Mouse (Mus musculus) CH12.LX (cell line): Measurements from ENCODE around the gene Kdm4b. TPM values are rescaled to one million over a fixed set of nuclear protein-coding genes. Genes with fewer than 3 reads are reported as not detected.
A peak's percentile ranks its signal among the peaks of the same experiment; 100 is the strongest.

Source experiments
- DNase-seq: peaks from one replicate; pipeline ENCODE4 v3.0.0-alpha.2; 2013; ENCODE audit errors: extremely low read depth
- H3K27ac ChIP-seq: 2 replicates; pipeline ENCODE4 v1.5.1; 2012; ENCODE audit warnings: low read depth, mild to moderate bottlenecking, control low read depth, moderate library complexity; ENCODE audit not compliant: insufficient read depth
- H3K27me3 ChIP-seq: replicated peaks from 2 replicates; pipeline ENCODE3; 2012; ENCODE audit warnings: inconsistent platforms
- H3K36me3 ChIP-seq, 2 experiments: replicated peaks in 1 of 2; 2 replicates each; pipeline versions ENCODE3 to v1.6.1; 2012; ENCODE audit warnings: inconsistent platforms in 1 of 2, low read length in 1 of 2, mild to moderate bottlenecking in 1 of 2, mixed read lengths in 1 of 2, moderate library complexity in 1 of 2; ENCODE audit not compliant: control insufficient read depth in 1 of 2, insufficient read depth in 1 of 2
- H3K4me1 ChIP-seq, 2 experiments: 2 replicates each; pipeline ENCODE4 v1.6.1; 2012; ENCODE audit warnings: inconsistent platforms in 1 of 2, moderate library complexity in 1 of 2; ENCODE audit not compliant: insufficient read depth in 2 of 2, control insufficient read depth in 1 of 2
- H3K4me2 ChIP-seq: 2 replicates; pipeline ENCODE4 v1.6.1; 2012; ENCODE audit warnings: low read depth, mild to moderate bottlenecking, control low read depth; ENCODE audit not compliant: poor library complexity, insufficient read depth, severe bottlenecking
- H3K4me3 ChIP-seq, 3 experiments: fragments of 150-350 bp in 1 of 3; sonication (generic) in 1 of 3; replicated peaks in 1 of 3; 2 replicates each; pipeline versions ENCODE3 to v1.5.1; 2011 to 2012; ENCODE audit warnings: low read depth in 2 of 3, low read length in 2 of 3, mild to moderate bottlenecking in 2 of 3, moderate library complexity in 2 of 3, control low read depth in 1 of 3, improper control_type of control experiment in 1 of 3, inconsistent platforms in 1 of 3, mixed read lengths in 1 of 3; ENCODE audit not compliant: poor library complexity in 1 of 3
- H3K79me2 ChIP-seq: replicated peaks from 2 replicates; pipeline ENCODE4 v1.6.1; 2012; ENCODE audit warnings: mild to moderate bottlenecking, moderate library complexity; ENCODE audit not compliant: control insufficient read depth, poor library complexity, insufficient read depth, severe bottlenecking; ENCODE audit errors: extremely low read depth
- H3K9ac ChIP-seq: 2 replicates; pipeline ENCODE4 v1.6.1; 2012; ENCODE audit warnings: low read depth, mild to moderate bottlenecking, control low read depth, moderate library complexity; ENCODE audit not compliant: insufficient read depth
- H3K9me3 ChIP-seq: replicated peaks from 2 replicates; pipeline ENCODE3; 2012; ENCODE audit warnings: low read length, inconsistent platforms, mixed read lengths
- BHLHE40 ChIP-seq: IDR thresholded peaks from 2 replicates; pipeline ENCODE4 v1.6.1; 2011; ENCODE audit warnings: mild to moderate bottlenecking, low read depth, low read length, improper control_type of control experiment
- CHD2 ChIP-seq: IDR thresholded peaks from 2 replicates; pipeline ENCODE4 v1.6.1; 2011; ENCODE audit warnings: low read length, improper control_type of control experiment
- CTCF ChIP-seq, 2 experiments: IDR thresholded peaks in 1 of 2; conservative IDR thresholded peaks in 1 of 2; 2 replicates each; pipeline ENCODE4 v1.5.1; 2011 to 2012; ENCODE audit warnings: low read depth in 2 of 2, low read length in 2 of 2, improper control_type of control experiment in 1 of 2, inconsistent platforms in 1 of 2, mild to moderate bottlenecking in 1 of 2, moderate library complexity in 1 of 2
- E2F4 ChIP-seq: IDR thresholded peaks from 2 replicates; pipeline ENCODE4 v1.6.1; 2011; ENCODE audit warnings: low read depth, low read length, improper control_type of control experiment; ENCODE audit not compliant: insufficient replicate concordance
- ELF1 ChIP-seq: IDR thresholded peaks from 2 replicates; pipeline ENCODE4 v1.6.1; 2014; ENCODE audit warnings: low read depth, mild to moderate bottlenecking, inconsistent platforms, low read length, improper control_type of control experiment
- EP300 ChIP-seq: IDR thresholded peaks from 2 replicates; pipeline ENCODE4 v1.6.1; 2011; ENCODE audit warnings: low read length, improper control_type of control experiment
- IRF4 ChIP-seq: IDR thresholded peaks from 2 replicates; pipeline ENCODE4 v1.6.1; 2014; ENCODE audit warnings: low read depth, mild to moderate bottlenecking, inconsistent platforms, low read length, improper control_type of control experiment
- JUN ChIP-seq: IDR thresholded peaks from 2 replicates; pipeline ENCODE4 v1.6.1; 2011; ENCODE audit warnings: low read depth, mild to moderate bottlenecking, low read length, improper control_type of control experiment, moderate library complexity; ENCODE audit not compliant: insufficient read depth
- JUND ChIP-seq: conservative IDR thresholded peaks from 2 replicates; pipeline ENCODE4 v1.6.1; 2011; ENCODE audit warnings: low read depth, low read length, improper control_type of control experiment
- KAT2A ChIP-seq: IDR thresholded peaks from 2 replicates; pipeline ENCODE4 v1.6.1; 2012; ENCODE audit warnings: low read length, improper control_type of control experiment, inconsistent platforms; ENCODE audit not compliant: insufficient replicate concordance
- MAFK ChIP-seq: IDR thresholded peaks from 2 replicates; pipeline ENCODE4 v1.6.1; 2011; ENCODE audit warnings: low read length, improper control_type of control experiment; ENCODE audit not compliant: insufficient replicate concordance
- MAX ChIP-seq: IDR thresholded peaks from 2 replicates; pipeline ENCODE4 v1.6.1; 2011; ENCODE audit warnings: low read length, improper control_type of control experiment
- MAZ ChIP-seq: IDR thresholded peaks from 2 replicates; pipeline ENCODE4 v1.6.1; 2012; ENCODE audit warnings: low read depth, mild to moderate bottlenecking, inconsistent platforms, low read length, improper control_type of control experiment, moderate library complexity
- MEF2A ChIP-seq: IDR thresholded peaks from 2 replicates; pipeline ENCODE4 v1.6.1; 2014; ENCODE audit warnings: low read depth, mild to moderate bottlenecking, inconsistent platforms, low read length, improper control_type of control experiment, borderline replicate concordance
- NRF1 ChIP-seq: IDR thresholded peaks from 2 replicates; pipeline ENCODE4 v1.6.1; 2014; ENCODE audit warnings: low read depth, mild to moderate bottlenecking, inconsistent platforms, low read length, improper control_type of control experiment, moderate library complexity
- RAD21 ChIP-seq: IDR thresholded peaks from 2 replicates; pipeline ENCODE4 v1.6.1; 2011; ENCODE audit warnings: low read depth, mild to moderate bottlenecking, low read length, improper control_type of control experiment, moderate library complexity
- SIN3A ChIP-seq: IDR thresholded peaks from 2 replicates; pipeline ENCODE4 v1.6.1; 2012; ENCODE audit warnings: low read length, improper control_type of control experiment, inconsistent platforms
- SMC3 ChIP-seq: IDR thresholded peaks from 2 replicates; pipeline ENCODE4 v1.6.1; 2011; ENCODE audit warnings: low read depth, low read length, improper control_type of control experiment
- TBP ChIP-seq: conservative IDR thresholded peaks from 2 replicates; pipeline ENCODE4 v1.6.1; 2011; ENCODE audit warnings: low read depth, low read length, improper control_type of control experiment
- UBTF ChIP-seq: IDR thresholded peaks from 2 replicates; pipeline ENCODE4 v1.6.1; 2012; ENCODE audit warnings: low read depth, mild to moderate bottlenecking, inconsistent platforms, low read length, improper control_type of control experiment, moderate library complexity
- USF2 ChIP-seq: conservative IDR thresholded peaks from 2 replicates; pipeline ENCODE4 v1.6.1; 2011; ENCODE audit warnings: low read depth, low read length, improper control_type of control experiment
- ZC3H11A ChIP-seq: IDR thresholded peaks from 2 replicates; pipeline ENCODE4 v1.6.1; 2012; ENCODE audit warnings: low read depth, mild to moderate bottlenecking, inconsistent platforms, low read length, improper control_type of control experiment
- ZKSCAN1 ChIP-seq: IDR thresholded peaks from 2 replicates; pipeline ENCODE4 v1.6.1; 2012; ENCODE audit warnings: low read depth, inconsistent platforms, low read length, improper control_type of control experiment, borderline replicate concordance
- ZNF384 ChIP-seq: IDR thresholded peaks from 2 replicates; pipeline ENCODE4 v1.6.1; 2012; ENCODE audit warnings: low read depth, low read length, improper control_type of control experiment, inconsistent platforms
- dilution Hi-C: fragments of 300-500 bp; cut with MboI; formaldehyde crosslinking; loops from 2 replicates; pipeline ENCODE4 v1.14.3; 2020; ENCODE audit warnings: low sequenced_read_pairs; ENCODE audit not compliant: extremely low pct_unique_long_range_greater_than_20kb, extremely low pct_ligation_motif_present
- in situ Hi-C: fragments of 300-500 bp; cut with MboI; formaldehyde crosslinking; loops from 3 replicates; pipeline ENCODE4 v1.14.3; 2019; ENCODE audit warnings: low sequenced_read_pairs, low pct_ligation_motif_present, low pct_unique_long_range_greater_than_20kb, mixed read lengths
- polyA plus RNA-seq: library from polyadenylated mRNA; unstranded; fragments of >175 nt; gene quantifications from 2 replicates; pipeline ENCODE4 v1.2.1, GENCODE M21; 2012; ENCODE audit warnings: low read depth; ENCODE audit not compliant: insufficient read length
- total RNA-seq, 2 experiments: library from RNA; depleted of rRNA; stranded (reverse); fragments of 300-350 nt in 1 of 2; fragments of >200 nt in 1 of 2; gene quantifications; 2 replicates each; pipeline ENCODE4 v1.2.3; 2012 to 2014

Kdm4b gene
- total and polyA plus RNA-seq, 3 experiments, result 12.3 to 19.5 (median 14.2) TPM

DNA sequence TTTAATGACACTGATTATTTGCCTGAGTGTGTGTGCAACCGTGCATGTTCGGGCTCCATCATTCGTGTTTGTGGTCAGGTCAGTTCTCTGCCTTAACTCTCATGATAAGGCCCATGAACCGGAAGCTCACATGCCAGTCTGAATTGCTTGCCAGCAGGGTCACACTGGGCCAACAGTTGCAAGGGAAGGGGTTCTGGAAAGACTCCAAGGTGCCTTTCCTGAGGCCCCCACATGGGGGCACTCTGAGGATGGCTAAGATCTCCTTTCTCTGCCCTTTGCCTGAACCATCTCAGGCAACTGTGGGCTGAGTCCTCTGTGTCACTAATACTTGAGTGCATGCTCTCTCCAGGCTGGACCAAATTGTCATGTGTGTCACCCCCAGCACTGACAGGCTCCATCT lies 11.3 kb downstream of the Kdm4b start:
- no peak overlapping the region for H3K27ac ChIP-seq
- H3K9ac ChIP-seq, result no peak overlapping the region
- no peak overlapping the region for H3K4me2 ChIP-seq
- no peaks in the 10 kb centered on the region for H3K79me2 ChIP-seq
- TF ChIP-seq BHLHE40 (0 out of 2 replicates have a peak, but pooled peaks have one; percentile 3), MAZ (0 out of 2 replicates have a peak, but pooled peaks have one; percentile 31), IRF4 (peak; percentile 34; the same call in 1 of the 2 replicates), E2F4 (no peak), RAD21 (peak; percentile 73), JUND (no peak), CTCF (conservative IDR thresholded peaks at IDR 0.05 in 1 of 2, IDR thresholded peaks at IDR 0.05 in 1 of 2; ENCODE audit: low read depth in 2 of 2, low read length in 2 of 2) (peak; percentile 67 to 84), SMC3 (peak; percentile 72), CHD2 (no peak), ZC3H11A (no peak), MEF2A (no peak), MAFK (no peak), ELF1 (peak; percentile 19; the same call in 1 of the 2 replicates)
- H3K4me1 ChIP-seq, result peaks cover 24 to 51% of the 10 kb centered on the region in 2 experiments
- no peaks in the 10 kb centered on the region for H3K9me3 ChIP-seq
- DNase-seq, result peak; percentile 65
- in situ Hi-C loops, result no loop called here
- H3K4me3 ChIP-seq, result no peak overlapping the region
- dilution Hi-C loops, result no loop called here
- no peaks in the 10 kb centered on the region for H3K27me3 ChIP-seq
- peaks cover 0 to 23% of the 10 kb centered on the region in 2 experiments for H3K36me3 ChIP-seq

- dilution Hi-C loops (no loop called here), in situ Hi-C loops (no loop called here)
- peaks cover 24 to 51% of the 10 kb centered on the region in 2 experiments for H3K4me1 ChIP-seq
These were observed 11.9 kb downstream of the Kdm4b start for GRCm38 (mm10) chr17:56337791-56338190.

GRCm38 (mm10) chr17:56338909-56339308 lies 13.0 kb downstream of the Kdm4b start:
- H3K79me2 ChIP-seq, result no peaks in the 10 kb centered on the region
- peak; percentile 71 for DNase-seq
- TF ChIP-seq EP300 (no peak), USF2 (no peak), JUN (no peak), ZC3H11A (no peak), SIN3A (no peak), KAT2A (no peak), ZKSCAN1 (no peak), ZNF384 (no peak), UBTF (no peak), MEF2A (no peak), TBP (0 out of 2 replicates have a peak, but pooled peaks have one; percentile 21), MAX (peak; percentile 45; the same call in 1 of the 2 replicates), NRF1 (no peak), IRF4 (no peak), RAD21 (peak; percentile 19), SMC3 (peak; percentile 66), CTCF (conservative IDR thresholded peaks at IDR 0.05 in 1 of 2, IDR thresholded peaks at IDR 0.05 in 1 of 2; ENCODE audit: low read depth in 2 of 2, low read length in 2 of 2) (peak; percentile 63 to 74)
- peaks cover 0 to 23% of the 10 kb centered on the region in 2 experiments for H3K36me3 ChIP-seq
- in situ Hi-C loops (no loop called here), dilution Hi-C loops (no loop called here)
- no peak overlapping the region for H3K27ac ChIP-seq
- H3K27me3 ChIP-seq, result no peaks in the 10 kb centered on the region
- H3K9ac ChIP-seq, result no peak overlapping the region
- H3K4me3 ChIP-seq, result no peak overlapping the region
- H3K4me2 ChIP-seq, result no peak overlapping the region
- H3K9me3 ChIP-seq, result no peaks in the 10 kb centered on the region
- peaks cover 24 to 59% of the 10 kb centered on the region in 2 experiments for H3K4me1 ChIP-seq

More at GRCm38 (mm10) chr17:56337791-56338190, 11.9 kb downstream of the Kdm4b start:
- Histone ChIP-seq H3K9me3 (no peaks in the 10 kb centered on the region), H3K4me2 (no peak overlapping the region), H3K9ac (no peak overlapping the region), H3K79me2 (no peaks in the 10 kb centered on the region), H3K27me3 (no peaks in the 10 kb centered on the region), H3K4me3 (no peak overlapping the region), H3K27ac (no peak overlapping the region), H3K36me3 (peaks cover 0 to 23% of the 10 kb centered on the region in 2 experiments)
- peak; percentile 35 for DNase-seq
- peak in 1 of 2 experiments; percentile 17; a peak in 1 of 4 replicates for TF ChIP-seq CTCF (conservative IDR thresholded peaks at IDR 0.05 in 1 of 2, IDR thresholded peaks at IDR 0.05 in 1 of 2; ENCODE audit: low read depth in 2 of 2, low read length in 2 of 2)
- no peak for TF ChIP-seq IRF4
